Mouse (Mus musculus): ENCODE measurements at regions not wholly inside any gene's neighbourhood (a gene's known extent, or its start where the extent isn't known, plus 50 kb on each side); places are given as distances from the start of the nearest gene placed in this dataset.

- no peaks in the 10 kb centered on the region for H3K4me1 ChIP-seq
- H3K9ac ChIP-seq: no peak overlapping the region
- H3K27me3 ChIP-seq: no peaks in the 10 kb centered on the region
- no peaks in the 10 kb centered on the region for H3K36me3 ChIP-seq (replicated peaks)
- H3K9me3 ChIP-seq: no peaks in the 10 kb centered on the region
- no peak overlapping the region for H3K4me3 ChIP-seq (replicated peaks)
- 80% methylated on average over 5 of the region's 5 CpGs for WGBS
- no peak overlapping the region for H3K27ac ChIP-seq
- no peak overlapping the region for H3K4me2 ChIP-seq
- ATAC-seq (ENCODE audit: low FRiP score): no peak
Observed at GRCm38 (mm10) chr13:16543771-16544170, 532.1 kb downstream of the Inhba start.

GRCm38 (mm10) chr13:16550060-16550459 is 538.4 kb downstream of the Inhba start:
- H3K9ac ChIP-seq: no peak overlapping the region
- no peaks in the 10 kb centered on the region for H3K4me1 ChIP-seq
- no peak overlapping the region for H3K4me2 ChIP-seq
- ATAC-seq (ENCODE audit: low FRiP score): no peak
- H3K4me3 ChIP-seq (replicated peaks): no peak overlapping the region
- H3K27me3 ChIP-seq: no peaks in the 10 kb centered on the region
- H3K9me3 ChIP-seq: no peaks in the 10 kb centered on the region
- no peak overlapping the region for H3K27ac ChIP-seq
- H3K36me3 ChIP-seq (replicated peaks): no peaks in the 10 kb centered on the region

- Histone ChIP-seq H3K4me1 (no peaks in the 10 kb centered on the region), H3K36me3 (replicated peaks) (no peaks in the 10 kb centered on the region), H3K4me3 (replicated peaks) (no peak overlapping the region), H3K4me2 (no peak overlapping the region), H3K9ac (no peak overlapping the region), H3K27ac (no peak overlapping the region), H3K9me3 (no peaks in the 10 kb centered on the region), H3K27me3 (no peaks in the 10 kb centered on the region)
- WGBS: 84% methylated on average over 1 of the region's 1 CpGs
- ATAC-seq (ENCODE audit: low FRiP score): no peak
Observed at GRCm38 (mm10) chr13:16564988-16565387, 553.3 kb downstream of the Inhba start.

GRCm38 (mm10) chr13:16574069-16574468 is 562.4 kb downstream of the Inhba start:
- no peaks in the 10 kb centered on the region for H3K36me3 ChIP-seq (replicated peaks)
- H3K4me3 ChIP-seq (replicated peaks): no peak overlapping the region
- no peaks in the 10 kb centered on the region for H3K9me3 ChIP-seq
- no peak overlapping the region for H3K4me2 ChIP-seq
- H3K4me1 ChIP-seq: no peaks in the 10 kb centered on the region
- H3K27me3 ChIP-seq: no peaks in the 10 kb centered on the region
- H3K9ac ChIP-seq: no peak overlapping the region
- 25% methylated on average over 4 of the region's 4 CpGs for WGBS
- no peak overlapping the region for H3K27ac ChIP-seq
- ATAC-seq (ENCODE audit: low FRiP score): no peak

- peak; percentile 83 for ATAC-seq (ENCODE audit: low FRiP score)
- no peak overlapping the region for H3K9ac ChIP-seq
- H3K27me3 ChIP-seq: peaks cover 7% of the 10 kb centered on the region; the same call in 1 of the 2 replicates
- no peak overlapping the region for H3K27ac ChIP-seq
- no peak overlapping the region for H3K4me3 ChIP-seq (replicated peaks)
- H3K9me3 ChIP-seq: no peaks in the 10 kb centered on the region
- H3K36me3 ChIP-seq (replicated peaks): no peaks in the 10 kb centered on the region
- no peaks in the 10 kb centered on the region for H3K4me1 ChIP-seq
- no peak overlapping the region for H3K4me2 ChIP-seq
Observed at GRCm38 (mm10) chr13:16586286-16586685, 574.6 kb downstream of the Inhba start.

- Histone ChIP-seq H3K36me3 (replicated peaks) (no peaks in the 10 kb centered on the region), H3K4me2 (no peak overlapping the region), H3K4me3 (replicated peaks) (no peak overlapping the region), H3K27me3 (no peaks in the 10 kb centered on the region), H3K9me3 (no peaks in the 10 kb centered on the region), H3K27ac (no peak overlapping the region), H3K9ac (no peak overlapping the region), H3K4me1 (no peaks in the 10 kb centered on the region)
- 98% methylated on average over 5 of the region's 5 CpGs for WGBS
- ATAC-seq (ENCODE audit: low FRiP score): no peak
Observed at GRCm38 (mm10) chr13:16619755-16620154, 608.1 kb downstream of the Inhba start.

- no peak overlapping the region for H3K4me3 ChIP-seq (replicated peaks)
- no peaks in the 10 kb centered on the region for H3K9me3 ChIP-seq
- no peak overlapping the region for H3K9ac ChIP-seq
- WGBS: 49% methylated on average over 4 of the region's 4 CpGs
- ATAC-seq (ENCODE audit: low FRiP score): no peak
- H3K27me3 ChIP-seq: no peaks in the 10 kb centered on the region
- H3K36me3 ChIP-seq (replicated peaks): no peaks in the 10 kb centered on the region
- no peaks in the 10 kb centered on the region for H3K4me1 ChIP-seq
- H3K4me2 ChIP-seq: no peak overlapping the region
- no peak overlapping the region for H3K27ac ChIP-seq
Observed at GRCm38 (mm10) chr13:16626584-16626983, 614.9 kb downstream of the Inhba start.

GRCm38 (mm10) chr13:16633445-16634092 is 621.9 kb downstream of the Inhba start:
- WGBS: 88% methylated on average over 5 of the region's 5 CpGs
- no peak overlapping the region for H3K4me3 ChIP-seq (replicated peaks)
- no peaks in the 10 kb centered on the region for H3K4me1 ChIP-seq
- H3K9ac ChIP-seq: no peak overlapping the region
- no peak overlapping the region for H3K4me2 ChIP-seq
- no peak overlapping the region for H3K27ac ChIP-seq
- no peak for ATAC-seq (ENCODE audit: low FRiP score)
- no peaks in the 10 kb centered on the region for H3K27me3 ChIP-seq
- H3K9me3 ChIP-seq: no peaks in the 10 kb centered on the region
- no peaks in the 10 kb centered on the region for H3K36me3 ChIP-seq (replicated peaks)

GRCm38 (mm10) chr13:16636251-16636650 is 624.6 kb downstream of the Inhba start:
- Histone ChIP-seq H3K4me1 (no peaks in the 10 kb centered on the region), H3K27ac (no peak overlapping the region), H3K9me3 (no peaks in the 10 kb centered on the region), H3K4me2 (no peak overlapping the region), H3K36me3 (replicated peaks) (no peaks in the 10 kb centered on the region), H3K27me3 (no peaks in the 10 kb centered on the region), H3K9ac (no peak overlapping the region), H3K4me3 (replicated peaks) (no peak overlapping the region)
- no peak for ATAC-seq (ENCODE audit: low FRiP score)
- 73% methylated on average over 2 of the region's 2 CpGs for WGBS

- no peak overlapping the region for H3K4me3 ChIP-seq (replicated peaks)
- H3K4me2 ChIP-seq: no peak overlapping the region
- H3K4me1 ChIP-seq: peaks cover 4% of the 10 kb centered on the region; the same call in 1 of the 2 replicates
- WGBS: 79% methylated on average over 3 of the region's 3 CpGs
- no peaks in the 10 kb centered on the region for H3K36me3 ChIP-seq (replicated peaks)
- H3K27me3 ChIP-seq: no peaks in the 10 kb centered on the region
- H3K9me3 ChIP-seq: no peaks in the 10 kb centered on the region
- H3K9ac ChIP-seq: no peak overlapping the region
- H3K27ac ChIP-seq: no peak overlapping the region
- no peak for ATAC-seq (ENCODE audit: low FRiP score)
Observed at GRCm38 (mm10) chr13:16641611-16642449, 630.2 kb downstream of the Inhba start.

- WGBS: 55% methylated on average over 6 of the region's 6 CpGs
- peaks cover 4% of the 10 kb centered on the region; the same call in 1 of the 2 replicates for H3K4me1 ChIP-seq
- H3K4me3 ChIP-seq (replicated peaks): no peak overlapping the region
- H3K9ac ChIP-seq: no peak overlapping the region
- peak; percentile 71; the same call in 1 of the 2 replicates for ATAC-seq (ENCODE audit: low FRiP score)
- H3K36me3 ChIP-seq (replicated peaks): no peaks in the 10 kb centered on the region
- H3K4me2 ChIP-seq: no peak overlapping the region
- no peaks in the 10 kb centered on the region for H3K27me3 ChIP-seq
- no peak overlapping the region for H3K27ac ChIP-seq
- no peaks in the 10 kb centered on the region for H3K9me3 ChIP-seq
Observed at GRCm38 (mm10) chr13:16642450-16642994, 630.9 kb downstream of the Inhba start.

- Histone ChIP-seq H3K9me3 (no peaks in the 10 kb centered on the region), H3K4me3 (replicated peaks) (no peak overlapping the region), H3K4me1 (peaks cover 4% of the 10 kb centered on the region; the same call in 1 of the 2 replicates), H3K4me2 (no peak overlapping the region), H3K9ac (no peak overlapping the region), H3K27ac (no peak overlapping the region), H3K36me3 (replicated peaks) (no peaks in the 10 kb centered on the region), H3K27me3 (no peaks in the 10 kb centered on the region)
- whole genome bisulfite sequencing: 73% methylated on average over 3 of the region's 3 CpGs
- ATAC-seq (ENCODE audit: low FRiP score): no peak
Observed at GRCm38 (mm10) chr13:16645311-16645710, 633.7 kb downstream of the Inhba start.
